Comparison of ENCODE assay signal across 17 mouse cellular contexts in the genomic region with DNA sequence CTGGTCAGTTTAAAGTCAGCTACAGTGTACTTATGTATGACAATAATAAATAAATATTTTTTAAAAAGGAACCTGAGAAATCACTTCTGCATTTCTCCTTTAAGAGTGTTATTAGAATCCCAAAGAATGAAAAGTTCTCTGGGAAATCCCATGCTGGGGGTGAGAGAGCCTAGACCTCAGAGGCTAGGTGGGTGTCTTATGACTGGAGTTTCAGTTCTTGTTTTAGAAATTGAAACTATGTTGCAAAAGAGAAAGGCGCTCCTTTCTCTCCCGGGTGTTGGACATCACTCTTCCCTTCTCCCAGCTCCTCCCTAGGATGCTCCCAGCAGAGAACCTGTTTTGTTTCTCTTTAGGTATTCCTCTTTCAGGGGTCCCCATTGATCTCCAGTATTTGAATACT.
"Had no signal": no experiment of that assay in that cellular context is flagged by ENCODE, and none has a peak within 500 bp of the region (broad histone marks: within the 10 kb centered on the region; RNA-seq: fewer than 3 reads in every experiment).

No protein-coding gene starts in this region.

- ATAC-seq: hindbrain, postnatal 0 days; intestine, embryonic 16.5 days had no signal

- DNase-seq: gastrocnemius, adult 2 months; gastrocnemius, postnatal 10 days; gastrocnemius, postnatal 25 days; heart, adult 11 months; heart, adult 2 months; heart, postnatal 14 days; heart, postnatal 36 days; kidney, adult 11 months; kidney, adult 2 months; kidney, adult 9 months; kidney, postnatal 14 days; kidney, postnatal 36 days; layer of hippocampus, adult 9-11 months; layer of hippocampus, postnatal 36 days; liver had no signal
